Mouse (Mus musculus): Measurements from ENCODE around the gene Polr2g.

- no peak for TF ChIP-seq POLR2A (IDR thresholded peaks at IDR 0.05; ENCODE audit: control insufficient read depth, low read depth, low read length)
- TF ChIP-seq CTCF (IDR thresholded peaks at IDR 0.05; ENCODE audit: control insufficient read depth, insufficient read depth, insufficient replicate concordance, low read depth, low read length): no peak
Measured at GRCm38 (mm10) chr19:8788521-8788920, 9.9 kb downstream of the Polr2g start.

Data from testis, adult 2 months (tissue).